Mouse (Mus musculus): ENCODE results near the gene Fgfr2. TPM values are rescaled to one million over a fixed set of nuclear protein-coding genes. Genes with fewer than 3 reads are reported as not detected.

Gene Fgfr2
- polyA plus RNA-seq, 1 experiment from 2014 or later: 93.6 TPM

DNA sequence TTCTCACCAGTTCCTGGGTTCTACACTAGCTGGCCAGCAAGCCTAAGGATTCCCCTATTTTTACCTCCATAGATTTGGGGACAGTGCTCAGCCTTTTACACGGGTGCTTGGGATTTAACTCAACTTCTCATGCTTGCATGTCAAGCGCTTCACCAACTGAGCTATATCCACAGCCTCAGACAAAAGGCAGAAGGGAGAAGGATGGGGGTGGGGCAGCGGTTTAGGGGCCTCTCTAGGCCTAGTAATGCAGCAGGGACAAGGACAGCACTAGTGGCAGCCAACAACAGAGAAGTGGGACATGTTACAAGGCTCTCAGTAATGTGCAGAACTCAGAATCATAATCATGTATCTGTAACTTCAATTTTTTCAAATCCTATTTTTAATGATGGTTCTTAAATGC lies 1955.4 kb downstream of the Fgfr2 start:
- no peak for DNase-seq (ENCODE audit: low spot score)
- no peak overlapping the region for H3K4me2 ChIP-seq (ENCODE audit: low read depth, low read length, severe bottlenecking)
- no peak overlapping the region for H3K27ac ChIP-seq (ENCODE audit: low read depth, low read length)
- 67% methylated on average over 3 of the region's 3 CpGs for WGBS
- H3K4me3 ChIP-seq (ENCODE audit: low read depth, low read length): no peak overlapping the region
- no peaks in the 10 kb centered on the region for H3K36me3 ChIP-seq (ENCODE audit: control insufficient read depth, insufficient read depth, low read length)
- H3K27me3 ChIP-seq (ENCODE audit: control insufficient read depth, insufficient read depth, low read length): no peaks in the 10 kb centered on the region
- no peak for ATAC-seq (replicated peaks; ENCODE audit: low FRiP score)
- H3K4me1 ChIP-seq (replicated peaks; ENCODE audit: control insufficient read depth, insufficient read depth, low read length): no peaks in the 10 kb centered on the region
- H3K9me3 ChIP-seq (ENCODE audit: control insufficient read depth, low read length): no peaks in the 10 kb centered on the region
- H3K9ac ChIP-seq (ENCODE audit: low read length): no peak overlapping the region

DNA sequence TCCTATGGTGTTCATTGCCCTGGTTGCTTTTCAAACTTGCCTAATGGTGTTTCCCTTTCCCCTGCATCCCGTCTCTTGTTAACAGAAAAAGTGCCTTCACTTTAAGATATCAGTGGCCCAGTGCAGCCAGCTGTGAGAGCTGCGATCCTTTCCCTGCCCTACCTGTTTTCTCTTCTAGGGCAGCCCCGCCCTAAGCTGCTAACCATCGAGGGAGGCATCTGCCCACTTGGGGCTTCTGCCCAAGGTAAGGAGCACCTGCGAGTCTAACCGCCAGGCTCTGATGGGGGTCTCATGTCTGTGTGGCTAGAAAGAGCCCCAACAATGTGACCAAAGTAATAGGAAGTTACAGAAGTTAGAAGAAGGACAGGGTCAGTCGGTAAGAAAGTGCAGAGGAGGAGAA lies 1960.9 kb downstream of the Fgfr2 start:
- H3K36me3 ChIP-seq (ENCODE audit: control insufficient read depth, insufficient read depth, low read length): no peaks in the 10 kb centered on the region
- H3K4me2 ChIP-seq (ENCODE audit: low read depth, low read length, severe bottlenecking): no peak overlapping the region
- ATAC-seq (replicated peaks; ENCODE audit: low FRiP score): no peak
- no peak overlapping the region for H3K9ac ChIP-seq (ENCODE audit: low read length)
- H3K4me3 ChIP-seq (ENCODE audit: low read depth, low read length): no peak overlapping the region
- no peaks in the 10 kb centered on the region for H3K4me1 ChIP-seq (replicated peaks; ENCODE audit: control insufficient read depth, insufficient read depth, low read length)
- no peak overlapping the region for H3K27ac ChIP-seq (ENCODE audit: low read depth, low read length)
- H3K27me3 ChIP-seq (ENCODE audit: control insufficient read depth, insufficient read depth, low read length): no peaks in the 10 kb centered on the region
- no peaks in the 10 kb centered on the region for H3K9me3 ChIP-seq (ENCODE audit: control insufficient read depth, low read length)
- DNase-seq (ENCODE audit: low spot score): no peak
- WGBS: 73% methylated on average over 7 of the region's 7 CpGs

DNA sequence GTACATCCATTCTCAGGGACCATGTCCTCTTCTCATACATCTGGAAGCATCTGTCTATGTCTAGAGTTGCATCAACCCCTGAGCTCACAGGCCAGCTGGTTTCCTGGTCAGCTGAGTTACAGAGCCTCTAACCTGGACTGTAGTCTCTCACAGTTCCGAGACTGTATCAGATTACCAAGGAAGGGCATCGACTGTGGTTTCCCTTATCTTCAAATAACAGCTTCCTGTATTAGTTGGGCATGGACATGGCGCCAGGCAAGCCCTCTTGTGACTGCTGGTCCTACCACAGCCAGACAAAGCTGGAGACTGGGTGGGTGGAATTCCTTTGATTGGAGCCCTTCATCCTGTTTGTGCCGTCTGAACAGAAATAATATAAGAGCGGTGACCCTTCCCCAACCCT lies 1970.1 kb downstream of the Fgfr2 start:
- DNase-seq (ENCODE audit: low spot score) (no peak), ATAC-seq (replicated peaks; ENCODE audit: low FRiP score) (no peak)
- H3K27ac ChIP-seq (ENCODE audit: low read depth, low read length): no peak overlapping the region
- no peaks in the 10 kb centered on the region for H3K4me1 ChIP-seq (replicated peaks; ENCODE audit: control insufficient read depth, insufficient read depth, low read length)
- H3K9me3 ChIP-seq (ENCODE audit: control insufficient read depth, low read length): no peaks in the 10 kb centered on the region
- WGBS: 85% methylated on average over 5 of the region's 5 CpGs
- no peak overlapping the region for H3K4me2 ChIP-seq (ENCODE audit: low read depth, low read length, severe bottlenecking)
- H3K36me3 ChIP-seq (ENCODE audit: control insufficient read depth, insufficient read depth, low read length): no peaks in the 10 kb centered on the region
- H3K27me3 ChIP-seq (ENCODE audit: control insufficient read depth, insufficient read depth, low read length): no peaks in the 10 kb centered on the region
- no peak overlapping the region for H3K9ac ChIP-seq (ENCODE audit: low read length)
- no peak overlapping the region for H3K4me3 ChIP-seq (ENCODE audit: low read depth, low read length)

DNA sequence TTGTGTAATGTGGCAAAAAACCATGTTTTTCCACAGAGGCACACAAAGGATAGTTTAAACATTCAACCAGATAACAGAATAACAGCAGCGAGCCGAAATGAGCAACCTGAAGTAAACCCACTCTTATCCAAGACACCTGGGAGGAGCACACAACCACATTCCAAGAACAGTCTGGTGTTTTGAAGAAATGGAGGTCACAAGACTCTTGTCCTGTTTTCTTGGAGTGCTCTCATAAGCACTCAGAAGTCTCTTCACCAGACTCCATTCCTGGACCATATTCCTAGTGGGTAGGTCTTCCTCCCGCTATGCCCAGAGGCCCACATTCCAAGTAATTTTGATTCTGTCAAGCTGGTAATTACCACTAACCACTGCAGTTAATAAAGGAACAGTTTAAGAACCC lies 1973.0 kb downstream of the Fgfr2 start:
- WGBS: 87% methylated on average over 3 of the region's 3 CpGs
- Histone ChIP-seq H3K9ac (ENCODE audit: low read length) (no peak overlapping the region), H3K36me3 (ENCODE audit: control insufficient read depth, insufficient read depth, low read length) (no peaks in the 10 kb centered on the region), H3K4me1 (replicated peaks; ENCODE audit: control insufficient read depth, insufficient read depth, low read length) (no peaks in the 10 kb centered on the region), H3K4me2 (ENCODE audit: low read depth, low read length, severe bottlenecking) (no peak overlapping the region), H3K27ac (ENCODE audit: low read depth, low read length) (no peak overlapping the region), H3K4me3 (ENCODE audit: low read depth, low read length) (no peak overlapping the region), H3K9me3 (ENCODE audit: control insufficient read depth, low read length) (no peaks in the 10 kb centered on the region), H3K27me3 (ENCODE audit: control insufficient read depth, insufficient read depth, low read length) (no peaks in the 10 kb centered on the region)
- ATAC-seq (replicated peaks; ENCODE audit: low FRiP score): no peak
- DNase-seq (ENCODE audit: low spot score): no peak

DNA sequence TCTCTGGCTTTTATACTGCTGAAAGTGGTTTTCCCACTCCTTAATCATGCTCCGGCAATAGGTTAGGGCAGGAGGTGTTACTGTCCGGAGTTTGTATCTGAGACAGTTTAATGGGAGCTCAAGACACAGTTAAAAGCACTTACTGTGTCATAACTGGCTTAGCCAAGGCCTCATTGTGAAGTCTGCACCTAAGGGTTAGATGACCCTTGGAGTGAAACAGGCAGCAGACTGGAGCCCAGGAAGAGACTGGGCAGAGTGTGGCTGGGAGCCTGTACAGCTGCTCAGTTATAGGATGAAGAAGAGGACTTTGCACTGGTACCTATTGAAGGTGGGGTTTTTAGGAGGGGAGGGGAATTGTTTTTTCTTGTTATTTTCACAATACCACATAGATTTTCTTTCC lies 1976.9 kb downstream of the Fgfr2 start, which contains the start of gene 4933402N03Rik:
TSS of gene 4933402N03Rik (minus strand) at position 101 of the 400 bp plus-strand sequence.
- no peak within 1 kb of the TSS for H3K27ac ChIP-seq (ENCODE audit: low read depth, low read length)
- H3K9me3 ChIP-seq (ENCODE audit: control insufficient read depth, low read length): no peaks in the 10 kb centered on the region
- no peak within 1 kb of the TSS for H3K4me3 ChIP-seq (ENCODE audit: low read depth, low read length)
- DNase-seq (ENCODE audit: low spot score) (no peak), ATAC-seq (replicated peaks; ENCODE audit: low FRiP score) (no peak)
- WGBS: 92% methylated on average over 2 of the region's 2 CpGs
- H3K9ac ChIP-seq (ENCODE audit: low read length): no peak within 1 kb of the TSS
- no peak within 1 kb of the TSS for H3K4me2 ChIP-seq (ENCODE audit: low read depth, low read length, severe bottlenecking)
- H3K36me3 ChIP-seq (ENCODE audit: control insufficient read depth, insufficient read depth, low read length): no peaks in the 10 kb centered on the region
- no peaks in the 10 kb centered on the region for H3K27me3 ChIP-seq (ENCODE audit: control insufficient read depth, insufficient read depth, low read length)
- H3K4me1 ChIP-seq (replicated peaks; ENCODE audit: control insufficient read depth, insufficient read depth, low read length): no peaks in the 10 kb centered on the region

DNA sequence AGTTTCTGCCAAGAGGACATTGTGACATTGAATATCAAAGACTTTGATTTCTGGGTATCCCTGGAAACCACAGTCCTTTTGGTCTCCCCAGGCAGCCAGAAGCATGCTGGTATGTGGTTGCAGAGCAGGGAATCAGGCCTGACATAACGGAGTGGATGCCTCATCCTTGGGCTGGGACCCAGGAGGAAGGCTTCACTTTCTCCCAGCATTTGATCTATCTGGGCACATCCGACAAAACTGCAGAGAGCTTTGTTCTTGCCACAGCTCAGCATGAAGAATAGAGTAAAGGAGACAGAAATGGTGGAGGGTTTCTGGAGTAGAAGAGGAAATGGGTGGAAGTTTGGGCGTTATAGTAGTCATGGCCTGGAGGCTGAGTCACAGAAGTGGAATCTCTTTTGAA lies 1990.0 kb downstream of the Fgfr2 start:
- H3K9ac ChIP-seq (ENCODE audit: low read length): no peak overlapping the region
- H3K4me2 ChIP-seq (ENCODE audit: low read depth, low read length, severe bottlenecking): no peak overlapping the region
- no peaks in the 10 kb centered on the region for H3K27me3 ChIP-seq (ENCODE audit: control insufficient read depth, insufficient read depth, low read length)
- H3K4me3 ChIP-seq (ENCODE audit: low read depth, low read length): no peak overlapping the region
- ATAC-seq (replicated peaks; ENCODE audit: low FRiP score) (no peak), DNase-seq (ENCODE audit: low spot score) (no peak)
- H3K4me1 ChIP-seq (replicated peaks; ENCODE audit: control insufficient read depth, insufficient read depth, low read length): no peaks in the 10 kb centered on the region
- H3K36me3 ChIP-seq (ENCODE audit: control insufficient read depth, insufficient read depth, low read length): no peaks in the 10 kb centered on the region
- H3K9me3 ChIP-seq (ENCODE audit: control insufficient read depth, low read length): no peaks in the 10 kb centered on the region
- no peak overlapping the region for H3K27ac ChIP-seq (ENCODE audit: low read depth, low read length)
- WGBS: 74% methylated on average over 3 of the region's 3 CpGs

DNA sequence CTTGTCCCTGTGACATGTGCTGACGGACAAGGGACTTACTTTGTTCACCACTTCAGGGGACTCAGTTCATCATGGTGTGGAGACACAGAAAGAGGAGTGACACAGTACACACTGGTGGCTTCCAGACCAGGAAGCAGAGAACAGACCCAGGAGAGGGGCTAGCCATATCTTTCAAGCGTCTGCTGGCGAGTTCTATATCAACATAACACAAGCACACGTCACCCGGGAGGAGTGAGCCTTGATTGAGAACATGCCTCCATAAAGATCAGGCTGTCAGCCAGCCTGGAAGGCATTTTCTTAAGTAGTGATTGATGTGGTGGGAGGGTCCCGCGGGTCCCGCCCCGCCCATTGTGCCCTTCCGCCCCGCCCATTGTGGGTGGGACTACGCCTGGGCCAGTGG lies 1993.1 kb downstream of the Fgfr2 start:
- Histone ChIP-seq H3K36me3 (ENCODE audit: control insufficient read depth, insufficient read depth, low read length) (no peaks in the 10 kb centered on the region), H3K27ac (ENCODE audit: low read depth, low read length) (no peak overlapping the region), H3K4me2 (ENCODE audit: low read depth, low read length, severe bottlenecking) (no peak overlapping the region), H3K4me3 (ENCODE audit: low read depth, low read length) (no peak overlapping the region), H3K27me3 (ENCODE audit: control insufficient read depth, insufficient read depth, low read length) (no peaks in the 10 kb centered on the region), H3K9me3 (ENCODE audit: control insufficient read depth, low read length) (no peaks in the 10 kb centered on the region), H3K9ac (ENCODE audit: low read length) (no peak overlapping the region), H3K4me1 (replicated peaks; ENCODE audit: control insufficient read depth, insufficient read depth, low read length) (no peaks in the 10 kb centered on the region)
- WGBS: 80% methylated on average over 12 of the region's 12 CpGs
- DNase-seq (ENCODE audit: low spot score) (no peak), ATAC-seq (replicated peaks; ENCODE audit: low FRiP score) (no peak)

DNA sequence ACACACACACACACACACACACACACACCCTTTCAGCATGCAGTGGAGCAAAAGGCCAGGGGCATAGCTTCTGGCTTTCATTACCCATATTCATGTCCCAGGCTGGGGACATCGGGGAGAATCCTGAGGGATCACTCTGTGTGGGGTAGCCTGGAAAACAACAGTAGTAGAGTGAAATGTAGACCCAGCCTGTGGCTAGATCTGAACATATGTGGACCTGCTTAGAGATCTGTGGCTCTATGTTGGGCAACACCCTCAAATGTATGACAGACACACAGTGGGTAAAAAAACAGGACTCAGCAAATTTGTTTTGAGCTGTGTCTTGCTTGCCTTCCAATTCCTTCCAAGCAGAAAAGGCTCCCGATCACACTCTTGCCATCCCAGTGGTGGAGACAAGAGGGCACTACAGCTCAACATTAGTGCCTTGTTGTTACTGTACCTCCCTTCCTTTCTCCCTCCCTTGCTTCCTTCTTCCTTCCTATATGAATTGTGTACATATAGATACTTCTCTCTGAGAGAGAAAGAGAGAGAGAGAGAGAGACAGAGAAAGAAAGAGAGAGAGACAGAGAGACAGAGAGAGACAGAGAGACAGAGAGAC lies 2000.8 kb downstream of the Fgfr2 start:
- Histone ChIP-seq H3K27ac (ENCODE audit: low read depth, low read length) (no peak overlapping the region), H3K9me3 (ENCODE audit: control insufficient read depth, low read length) (no peaks in the 10 kb centered on the region), H3K4me1 (replicated peaks; ENCODE audit: control insufficient read depth, insufficient read depth, low read length) (no peaks in the 10 kb centered on the region), H3K4me2 (ENCODE audit: low read depth, low read length, severe bottlenecking) (no peak overlapping the region), H3K36me3 (ENCODE audit: control insufficient read depth, insufficient read depth, low read length) (no peaks in the 10 kb centered on the region), H3K27me3 (ENCODE audit: control insufficient read depth, insufficient read depth, low read length) (no peaks in the 10 kb centered on the region), H3K4me3 (ENCODE audit: low read depth, low read length) (no peak overlapping the region), H3K9ac (ENCODE audit: low read length) (no peak overlapping the region)
- ATAC-seq (replicated peaks; ENCODE audit: low FRiP score): no peak
- no peak for DNase-seq (ENCODE audit: low spot score)
- WGBS: 95% methylated on average over 2 of the region's 2 CpGs

DNA sequence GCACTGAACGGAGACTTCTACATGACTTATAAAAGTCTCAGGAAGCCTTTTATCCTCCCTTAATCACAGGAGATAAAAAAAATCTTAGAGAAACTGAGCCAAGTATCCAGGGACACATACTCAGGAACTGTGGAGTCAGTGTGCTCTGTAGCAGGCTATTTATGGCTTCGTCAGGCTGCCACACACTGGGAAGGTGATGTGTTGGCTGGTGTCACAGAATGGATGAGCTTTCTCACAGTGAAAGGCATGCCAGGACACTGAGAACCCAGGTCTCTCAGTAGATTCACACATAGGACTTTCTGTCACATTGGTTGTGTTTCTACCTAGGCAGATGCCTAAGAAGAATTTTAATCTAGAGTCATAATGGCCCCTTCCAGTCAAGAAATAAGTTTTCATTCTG lies 2008.7 kb downstream of the Fgfr2 start:
- no peak for DNase-seq (ENCODE audit: low spot score)
- WGBS: 85% methylated on average over 2 of the region's 2 CpGs
- H3K36me3 ChIP-seq (ENCODE audit: control insufficient read depth, insufficient read depth, low read length): no peaks in the 10 kb centered on the region
- H3K9ac ChIP-seq (ENCODE audit: low read length): no peak overlapping the region
- no peak overlapping the region for H3K27ac ChIP-seq (ENCODE audit: low read depth, low read length)
- no peak for ATAC-seq (replicated peaks; ENCODE audit: low FRiP score)
- no peaks in the 10 kb centered on the region for H3K4me1 ChIP-seq (replicated peaks; ENCODE audit: control insufficient read depth, insufficient read depth, low read length)
- H3K4me2 ChIP-seq (ENCODE audit: low read depth, low read length, severe bottlenecking): no peak overlapping the region
- no peaks in the 10 kb centered on the region for H3K27me3 ChIP-seq (ENCODE audit: control insufficient read depth, insufficient read depth, low read length)
- no peak overlapping the region for H3K4me3 ChIP-seq (ENCODE audit: low read depth, low read length)
- no peaks in the 10 kb centered on the region for H3K9me3 ChIP-seq (ENCODE audit: control insufficient read depth, low read length)
